Mouse (Mus musculus) cortical plate, adult 2 months (tissue): ENCODE results near the gene Trim8. TPM values are rescaled to one million over a fixed set of nuclear protein-coding genes. Genes with fewer than 3 reads are reported as not detected.

Experiments
- H3K27ac ChIP-seq: fragments of 200-500 bp; 2 replicates; pipeline ENCODE4 v1.5.1; 2012; ENCODE audit warnings: low read length, control low read depth, inconsistent platforms; ENCODE audit not compliant: insufficient read depth
- H3K4me1 ChIP-seq: fragments of 200-500 bp; 2 replicates; pipeline ENCODE4 v1.6.1; 2011; ENCODE audit warnings: low read length; ENCODE audit not compliant: control insufficient read depth, insufficient read depth
- H3K4me3 ChIP-seq: fragments of 200-500 bp; 2 replicates; pipeline ENCODE4 v1.5.1; 2011; ENCODE audit warnings: mild to moderate bottlenecking, low read length, control low read depth; ENCODE audit not compliant: insufficient read depth
- CTCF ChIP-seq: fragments of 200-500 bp; IDR thresholded peaks from 2 replicates; pipeline ENCODE4 v1.5.1; 2011; ENCODE audit warnings: mild to moderate bottlenecking, control low read depth, low read length; ENCODE audit not compliant: insufficient read depth; ENCODE audit errors: extremely low read depth
- POLR2A ChIP-seq: fragments of 200-500 bp; IDR thresholded peaks from 2 replicates; pipeline ENCODE4 v1.6.1; 2011; ENCODE audit warnings: mild to moderate bottlenecking, low read length, control low read depth; ENCODE audit not compliant: insufficient read depth; ENCODE audit errors: extremely low read depth
- polyA plus RNA-seq: library from polyadenylated mRNA; depleted of rRNA; stranded (reverse); fragments of >200 nt; gene quantifications from 2 replicates; pipeline ENCODE4 v1.2.3, GENCODE M21; 2012

Trim8 gene
- polyA plus RNA-seq, 1 experiment, result 47.1 TPM

DNA sequence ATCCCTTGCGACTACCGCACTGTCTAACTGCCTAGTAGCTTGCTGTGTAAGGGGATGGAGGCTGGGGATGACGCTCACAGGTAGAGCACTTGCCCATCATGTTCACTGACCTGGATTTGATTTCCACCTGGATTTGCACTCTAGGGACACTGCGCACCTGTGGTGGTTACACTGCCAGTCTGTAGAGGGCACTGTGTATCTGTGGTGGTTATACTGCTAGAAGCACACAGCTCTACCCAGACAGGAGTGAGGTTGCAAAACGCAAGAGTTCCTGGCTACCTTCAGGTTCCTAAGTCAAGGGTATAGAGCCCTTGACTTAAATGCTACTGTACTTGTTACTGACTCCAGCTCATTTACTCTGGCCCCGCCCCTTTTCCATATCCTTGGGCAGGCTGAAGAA, 36.7 kb downstream of the Trim8 start:
- TF ChIP-seq CTCF (no peak; the same call in 1 of the 2 replicates), POLR2A (no peak)
- H3K27ac ChIP-seq, result no peak overlapping the region
- H3K4me3 ChIP-seq, result no peak overlapping the region
- no peaks in the 10 kb centered on the region for H3K4me1 ChIP-seq

DNA sequence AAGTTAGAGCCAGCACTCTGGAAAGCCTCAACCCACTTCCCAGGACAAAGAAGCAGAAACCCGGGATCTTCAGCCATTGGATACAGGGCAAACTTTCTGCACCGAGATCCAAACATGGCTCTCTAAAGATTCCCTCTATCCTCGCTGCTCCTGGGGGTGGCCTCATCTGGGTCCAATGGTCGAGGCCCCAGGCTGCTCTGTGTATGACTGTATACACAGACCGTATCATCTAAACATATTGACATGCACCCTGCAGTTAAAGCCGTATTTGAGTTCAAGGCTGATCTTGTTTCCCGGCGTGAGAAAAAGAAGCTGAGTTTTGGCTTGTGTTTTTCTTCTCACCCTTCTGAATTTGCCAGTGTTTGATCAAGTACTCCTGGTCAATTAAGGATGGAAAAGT, 41.2 kb downstream of the Trim8 start:
- no peak overlapping the region for H3K4me3 ChIP-seq
- TF ChIP-seq POLR2A (no peak), CTCF (no peak)
- H3K4me1 ChIP-seq, result no peaks in the 10 kb centered on the region
- no peak overlapping the region for H3K27ac ChIP-seq

GRCm38 (mm10) chr19:46547565-46547964, 46.1 kb downstream of the Trim8 start:
- Histone ChIP-seq H3K27ac (no peak overlapping the region), H3K4me3 (no peak overlapping the region), H3K4me1 (no peaks in the 10 kb centered on the region)
- TF ChIP-seq CTCF, result no peak
- TF ChIP-seq POLR2A, result no peak

- no peak overlapping the region for H3K27ac ChIP-seq
- TF ChIP-seq CTCF, result no peak
- TF ChIP-seq POLR2A, result no peak
- H3K4me3 ChIP-seq, result no peak overlapping the region
These were observed 46.6 kb downstream of the Trim8 start for GRCm38 (mm10) chr19:46548110-46548509.

GRCm38 (mm10) chr19:46550385-46550784, 48.9 kb downstream of the Trim8 start:
- H3K4me1 ChIP-seq, result no peaks in the 10 kb centered on the region
- TF ChIP-seq POLR2A (no peak), CTCF (no peak)
- no peak overlapping the region for H3K27ac ChIP-seq
- H3K4me3 ChIP-seq, result no peak overlapping the region

More at GRCm38 (mm10) chr19:46548110-46548509, 46.6 kb downstream of the Trim8 start:
- no peaks in the 10 kb centered on the region for H3K4me1 ChIP-seq

DNA sequence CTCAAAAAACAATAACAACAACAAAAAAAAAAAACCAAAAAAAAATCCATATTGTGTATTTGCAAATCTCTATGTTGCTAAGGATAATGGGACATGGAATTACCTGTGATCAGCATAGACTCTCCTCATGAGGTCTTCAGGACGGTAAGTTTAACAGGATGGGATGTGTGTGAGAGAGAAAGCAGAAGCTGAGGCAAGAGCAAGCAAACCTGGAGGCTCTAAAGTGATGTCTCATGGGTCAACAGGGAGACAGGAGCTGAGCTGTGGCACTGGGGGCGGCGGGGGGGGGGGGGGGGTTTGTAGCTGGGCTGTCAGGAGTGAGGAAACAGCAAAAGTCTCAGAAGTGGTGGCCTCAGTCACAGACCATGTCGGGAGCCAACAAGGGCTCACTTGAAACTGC, 51.0 kb downstream of the Trim8 start:
- no peak overlapping the region for H3K27ac ChIP-seq
- H3K4me1 ChIP-seq, result no peaks in the 10 kb centered on the region
- TF ChIP-seq POLR2A, result no peak
- TF ChIP-seq CTCF, result no peak
- no peak overlapping the region for H3K4me3 ChIP-seq

DNA sequence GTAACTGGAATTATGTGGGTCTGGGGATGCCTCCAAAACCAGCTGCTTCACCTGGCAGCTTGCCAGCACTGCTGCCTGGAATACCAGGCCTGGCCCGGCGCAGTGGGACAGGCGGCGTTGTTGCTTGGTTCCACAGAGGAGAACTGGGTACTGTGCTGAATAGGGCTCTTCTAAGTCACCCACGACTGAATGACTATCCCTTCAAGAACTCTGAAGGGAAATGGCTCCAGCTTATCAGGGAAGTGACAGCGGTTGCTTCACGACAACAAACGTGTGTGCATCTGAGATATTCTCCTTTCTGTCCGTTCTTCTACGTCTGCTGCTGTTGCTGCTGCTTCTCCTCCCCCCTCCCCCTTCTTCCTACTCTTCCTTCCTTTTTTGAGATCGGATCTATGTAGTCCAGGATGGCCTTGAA, 52.0 kb downstream of the Trim8 start:
- Histone ChIP-seq H3K4me3 (no peak overlapping the region), H3K4me1 (no peaks in the 10 kb centered on the region), H3K27ac (no peak overlapping the region)
- TF ChIP-seq POLR2A (no peak), CTCF (no peak)

- Histone ChIP-seq H3K27ac (no peak overlapping the region), H3K4me1 (no peaks in the 10 kb centered on the region), H3K4me3 (no peak overlapping the region)
- TF ChIP-seq CTCF, result no peak
These were observed 56.5 kb downstream of the Trim8 start for GRCm38 (mm10) chr19:46558009-46558408.

- no peak overlapping the region for H3K27ac ChIP-seq
- TF ChIP-seq CTCF (no peak), POLR2A (no peak)
- no peaks in the 10 kb centered on the region for H3K4me1 ChIP-seq
- H3K4me3 ChIP-seq, result no peak overlapping the region
These were observed 57.1 kb downstream of the Trim8 start for GRCm38 (mm10) chr19:46558631-46559030.

DNA sequence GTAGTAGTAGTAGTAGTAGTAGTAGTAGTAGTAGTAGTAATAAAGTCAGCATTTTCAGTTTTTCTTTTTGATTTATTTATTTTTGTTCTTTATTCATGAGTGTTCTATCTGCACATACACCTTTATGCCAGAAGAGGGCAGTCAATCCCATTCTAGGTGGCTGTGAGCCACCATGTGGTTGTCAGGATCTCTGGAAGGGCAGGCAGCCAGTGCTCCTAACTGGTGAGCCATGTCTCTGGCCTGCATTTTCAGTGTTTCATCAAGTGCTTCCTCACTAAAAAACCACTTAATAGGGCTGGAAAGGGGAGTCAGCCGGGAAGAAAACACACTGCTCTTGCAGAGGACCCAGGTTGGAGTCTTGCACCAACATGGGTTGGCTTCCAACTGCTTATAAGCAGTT, 60.6 kb downstream of the Trim8 start:
- no peak for TF ChIP-seq POLR2A
- TF ChIP-seq CTCF, result peak; percentile 59
- H3K27ac ChIP-seq, result no peak overlapping the region
- H3K4me3 ChIP-seq, result no peak overlapping the region

More for the DNA sequence above, 60.6 kb downstream of the Trim8 start:
- no peaks in the 10 kb centered on the region for H3K4me1 ChIP-seq
